Mouse (Mus musculus) kidney, postnatal 4 days (tissue): ENCODE measurements at regions not wholly inside any gene's neighbourhood (a gene's known extent, or its start where the extent isn't known, plus 50 kb on each side); places are given as distances from the start of the nearest gene placed in this dataset.

Experiments
- DNase-seq, 2 experiments: peaks; one replicate each; pipeline ENCODE4 v3.0.0; 2021; ENCODE audit warnings: mixed read lengths in 2 of 2

- no peak for DNase-seq
These were observed 151.1 kb upstream of the Lrrn1 start for GRCm38 (mm10) chr6:107378489-107378888.

GRCm38 (mm10) chr6:107380621-107381020 lies 148.9 kb upstream of the Lrrn1 start:
- no peak for DNase-seq

- DNase-seq = no peak
These were observed 143.4 kb upstream of the Lrrn1 start for GRCm38 (mm10) chr6:107386094-107386678.

- no peak for DNase-seq
These were observed 139.7 kb upstream of the Lrrn1 start for GRCm38 (mm10) chr6:107389892-107390291.

GRCm38 (mm10) chr6:107394611-107395010 lies 135.0 kb upstream of the Lrrn1 start:
- DNase-seq = no peak

- DNase-seq = no peak
These were observed 113.8 kb upstream of the Lrrn1 start for GRCm38 (mm10) chr6:107415766-107416165.

GRCm38 (mm10) chr6:107422091-107422490 lies 107.5 kb upstream of the Lrrn1 start:
- DNase-seq = no peak

GRCm38 (mm10) chr6:107426529-107426928 lies 103.0 kb upstream of the Lrrn1 start:
- no peak for DNase-seq

GRCm38 (mm10) chr6:107431033-107431432 lies 98.5 kb upstream of the Lrrn1 start:
- DNase-seq = no peak

- DNase-seq = no peak
These were observed 87.5 kb upstream of the Lrrn1 start for GRCm38 (mm10) chr6:107442058-107442457.

- no peak for DNase-seq
These were observed 85.2 kb upstream of the Lrrn1 start for GRCm38 (mm10) chr6:107444336-107444735.

GRCm38 (mm10) chr6:107459220-107459619 lies 70.3 kb upstream of the Lrrn1 start:
- DNase-seq = no peak

- no peak for DNase-seq
These were observed 67.1 kb upstream of the Lrrn1 start for GRCm38 (mm10) chr6:107462440-107462839.

GRCm38 (mm10) chr6:107473395-107473794 lies 56.2 kb upstream of the Lrrn1 start:
- no peak for DNase-seq

GRCm38 (mm10) chr6:107474125-107474524 lies 55.4 kb upstream of the Lrrn1 start:
- DNase-seq = no peak
